In the genomic region with DNA sequence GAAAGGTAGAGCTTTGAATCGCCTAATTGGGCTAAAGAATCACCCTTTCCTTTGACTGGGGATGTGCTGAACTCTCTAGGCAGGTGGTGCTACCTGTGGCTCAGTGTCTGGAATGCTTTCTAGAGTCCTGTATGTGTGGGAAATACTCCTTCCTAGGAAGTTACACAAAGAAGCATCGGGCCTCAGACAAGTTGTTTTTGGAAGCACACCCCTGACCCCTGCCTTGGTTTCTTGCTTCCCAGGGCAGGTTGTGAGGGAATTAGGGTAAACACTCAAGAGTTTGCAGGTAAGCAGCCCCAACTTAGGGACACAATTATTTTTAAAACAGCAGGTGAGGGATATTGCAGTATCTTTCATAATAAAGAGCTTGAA, we compare ENCODE assay signal across 9 mouse cellular contexts. TPM values are rescaled to one million over a fixed set of nuclear protein-coding genes. Genes with fewer than 3 reads are reported as not detected.
DNase-seq lines count a peak whose midpoint lies in the region; ATAC-seq and TF ChIP-seq lines count a peak whose summit lies in the region.
"Had no signal": no experiment of that assay in that cellular context is flagged by ENCODE, and none has a peak within 500 bp of the region (broad histone marks: within the 10 kb centered on the region; RNA-seq: fewer than 3 reads in every experiment).

No protein-coding gene starts in this region.

- H3K9ac ChIP-seq in kidney, embryonic 14.5 days (ENCODE audit: low read depth, low read length): peak overlapping the region; percentile 81
- peak overlapping the region; percentile 96 for H3K9ac ChIP-seq in hindbrain, embryonic 13.5 days
- peak overlapping the region; percentile 90 for H3K9ac ChIP-seq in midbrain, embryonic 14.5 days (replicated peaks; ENCODE audit: low read length)

- H3K4me3 ChIP-seq in kidney, embryonic 14.5 days (ENCODE audit: low read length): peak overlapping the region; percentile 92
- H3K4me3 ChIP-seq in bone marrow macrophage, adult 2 months (ENCODE audit: insufficient read depth, low read length): peak overlapping the region; percentile 95
- peak overlapping the region; percentile 91 for H3K4me3 ChIP-seq in hindbrain, embryonic 13.5 days
- H3K4me3 ChIP-seq in midbrain, embryonic 14.5 days (replicated peaks; ENCODE audit: low read depth, low read length): peak overlapping the region; percentile 92

- 0% methylated on average over 2 of the region's 2 CpGs for WGBS in kidney, embryonic 14.5 days
- 23% methylated on average over 2 of the region's 2 CpGs for WGBS in hindbrain, embryonic 13.5 days
- 29% methylated on average over 2 of the region's 2 CpGs for WGBS in midbrain, embryonic 14.5 days

- H3K4me1 ChIP-seq in kidney, embryonic 14.5 days (ENCODE audit: control insufficient read depth, insufficient read depth, low read length): peaks cover 7% of the 10 kb centered on the region
- peaks cover 8% of the 10 kb centered on the region; the same call in 1 of the 2 replicates for H3K4me1 ChIP-seq in bone marrow macrophage, adult 2 months (ENCODE audit: control insufficient read depth, insufficient read depth, low read length)
- H3K4me1 ChIP-seq in hindbrain, embryonic 13.5 days (replicated peaks): peaks cover 38% of the 10 kb centered on the region
- peaks cover 8% of the 10 kb centered on the region for H3K4me1 ChIP-seq in midbrain, embryonic 14.5 days (ENCODE audit: control insufficient read depth, insufficient read depth, low read length)

- peaks cover 39% of the 10 kb centered on the region for H3K36me3 ChIP-seq in kidney, embryonic 14.5 days (ENCODE audit: control insufficient read depth, insufficient read depth, low read length)
- peaks cover 49% of the 10 kb centered on the region for H3K36me3 ChIP-seq in hindbrain, embryonic 13.5 days
- H3K36me3 ChIP-seq in midbrain, embryonic 14.5 days (ENCODE audit: control insufficient read depth, insufficient read depth, low read length): peaks cover 45% of the 10 kb centered on the region

- peak overlapping the region; percentile 78 for H3K4me2 ChIP-seq in kidney, embryonic 14.5 days (replicated peaks; ENCODE audit: low read depth, low read length)
- peak overlapping the region; percentile 78 for H3K4me2 ChIP-seq in hindbrain, embryonic 13.5 days
- peak overlapping the region; percentile 64 for H3K4me2 ChIP-seq in midbrain, embryonic 14.5 days (ENCODE audit: low read length)

- no peak for TF ChIP-seq POLR2A in bone marrow macrophage, adult 2 months (IDR thresholded peaks at IDR 0.05; ENCODE audit: borderline replicate concordance, low read depth, low read length)

- no peak for TF ChIP-seq CTCF in bone marrow macrophage, adult 2 months (IDR thresholded peaks at IDR 0.05; ENCODE audit: low read depth, low read length)

- no peaks in the 10 kb centered on the region for H3K9me3 ChIP-seq in kidney, embryonic 14.5 days (ENCODE audit: control insufficient read depth, low read length)
- H3K9me3 ChIP-seq in hindbrain, embryonic 13.5 days: no peaks in the 10 kb centered on the region
- H3K9me3 ChIP-seq in midbrain, embryonic 14.5 days (ENCODE audit: control insufficient read depth, low read length): no peaks in the 10 kb centered on the region

- H3K27me3 ChIP-seq in kidney, embryonic 14.5 days (ENCODE audit: control insufficient read depth, insufficient read depth, low read length): no peaks in the 10 kb centered on the region
- H3K27me3 ChIP-seq in hindbrain, embryonic 13.5 days: no peaks in the 10 kb centered on the region
- no peaks in the 10 kb centered on the region for H3K27me3 ChIP-seq in midbrain, embryonic 14.5 days (ENCODE audit: control insufficient read depth, insufficient read depth, low read length)

- no peak for ATAC-seq in kidney, embryonic 14.5 days (ENCODE audit: low FRiP score, low TSS enrichment)
- ATAC-seq in hindbrain, embryonic 13.5 days (ENCODE audit: low FRiP score): no peak
- ATAC-seq in midbrain, embryonic 14.5 days (ENCODE audit: low FRiP score, low TSS enrichment): no peak
- no peak for ATAC-seq in monocyte, adult 5-6 weeks (replicated peaks; ENCODE audit: insufficient number of reproducible peaks, low FRiP score, low TSS enrichment, poor library complexity, severe bottlenecking)

- H3K27ac ChIP-seq in kidney, embryonic 14.5 days (ENCODE audit: low read depth, low read length): no peak overlapping the region
- no peak overlapping the region for H3K27ac ChIP-seq in bone marrow macrophage, adult 2 months (ENCODE audit: insufficient read depth, low read depth, low read length)
- peak overlapping the region; percentile 91 for H3K27ac ChIP-seq in hindbrain, embryonic 13.5 days
- H3K27ac ChIP-seq in midbrain, embryonic 14.5 days (replicated peaks; ENCODE audit: low read depth, low read length): no peak overlapping the region

- no peak for DNase-seq in kidney, adult 18-20 months
- no peak for DNase-seq in midbrain, embryonic 14.5 days
- DNase-seq in thymus, postnatal 10 days (ENCODE audit: low spot score in 2 of 2): no peak
- no peak for DNase-seq in embryo, embryonic 9.5 days (ENCODE audit: extremely low spot score)

RNA-seq across cellular contexts. Expression of a gene that starts 1.2 kb away (rescaled TPM):
- 16.9 and 21.5 TPM in 2 replicates for polyA plus RNA-seq in kidney, embryonic 14.5 days (2014; fragmentation: Nextera tagmentation; extraction: Ambion mirVana)
- 45.5 and 56.9 TPM in 2 replicates for polyA plus RNA-seq in bone marrow macrophage, adult 2 months (2012; ENCODE audit: insufficient read depth, insufficient read length, missing spikeins)
- 18.8 and 19.8 TPM in 2 replicates for polyA plus RNA-seq in hindbrain, embryonic 13.5 days (2015; fragmentation: Nextera tagmentation; extraction: Ambion mirVana)
- 11.4 and 12.9 TPM in 2 replicates for polyA plus RNA-seq in midbrain, embryonic 14.5 days (2014; fragmentation: Nextera tagmentation; extraction: Ambion mirVana)
- total RNA-seq in monocyte, adult 5-6 weeks (2017): 19.2 to 40.7 TPM (median 19.9 TPM) in 3 replicates

RNA-seq across cellular contexts. Expression of a gene that starts 7.2 kb away (rescaled TPM):
- 102 and 105 TPM in 2 replicates for polyA plus RNA-seq in kidney, embryonic 14.5 days (2014; fragmentation: Nextera tagmentation; extraction: Ambion mirVana)
- 155 and 159 TPM in 2 replicates for polyA plus RNA-seq in bone marrow macrophage, adult 2 months (2012; ENCODE audit: insufficient read depth, insufficient read length, missing spikeins)
- 52.7 and 54.9 TPM in 2 replicates for polyA plus RNA-seq in hindbrain, embryonic 13.5 days (2015; fragmentation: Nextera tagmentation; extraction: Ambion mirVana)
- 44.0 and 46.6 TPM in 2 replicates for polyA plus RNA-seq in midbrain, embryonic 14.5 days (2014; fragmentation: Nextera tagmentation; extraction: Ambion mirVana)
- 32.3 to 49.4 TPM (median 46.6 TPM) in 3 replicates for total RNA-seq in monocyte, adult 5-6 weeks (2017)

RNA-seq across cellular contexts. Expression of a gene that starts 9.8 kb away (rescaled TPM):
- 2.9 and 4.5 TPM in 2 replicates for polyA plus RNA-seq in kidney, embryonic 14.5 days (2014; fragmentation: Nextera tagmentation; extraction: Ambion mirVana)
- 47.7 and 52.9 TPM in 2 replicates for polyA plus RNA-seq in bone marrow macrophage, adult 2 months (2012; ENCODE audit: insufficient read depth, insufficient read length, missing spikeins)
- 4.6 and 5.7 TPM in 2 replicates for polyA plus RNA-seq in hindbrain, embryonic 13.5 days (2015; fragmentation: Nextera tagmentation; extraction: Ambion mirVana)
- 7.3 and 7.6 TPM in 2 replicates for polyA plus RNA-seq in midbrain, embryonic 14.5 days (2014; fragmentation: Nextera tagmentation; extraction: Ambion mirVana)
- 15.4 to 39.1 TPM (median 16.3 TPM) in 3 replicates for total RNA-seq in monocyte, adult 5-6 weeks (2017)

RNA-seq across cellular contexts. Expression of a gene that starts 11.9 kb away (rescaled TPM):
- polyA plus RNA-seq in kidney, embryonic 14.5 days (2014; fragmentation: Nextera tagmentation; extraction: Ambion mirVana): 5.7 and 6.6 TPM in 2 replicates
- polyA plus RNA-seq in bone marrow macrophage, adult 2 months (2012; ENCODE audit: insufficient read depth, insufficient read length, missing spikeins): 1.3 and 2.9 TPM in 2 replicates
- 3.0 TPM in 2 replicates for polyA plus RNA-seq in hindbrain, embryonic 13.5 days (2015; fragmentation: Nextera tagmentation; extraction: Ambion mirVana)
- 2.1 and 2.7 TPM in 2 replicates for polyA plus RNA-seq in midbrain, embryonic 14.5 days (2014; fragmentation: Nextera tagmentation; extraction: Ambion mirVana)
- 0.49 to 1.1 TPM in 2 of 3 replicates, not detected in the other for total RNA-seq in monocyte, adult 5-6 weeks (2017)
- polyA plus RNA-seq: inflammation-experienced regulatory T-cells, adult 6 months had no signal

RNA-seq across cellular contexts. Expression of a gene that starts 23.8 kb away (rescaled TPM):
- polyA plus RNA-seq in kidney, embryonic 14.5 days (2014; fragmentation: Nextera tagmentation; extraction: Ambion mirVana): 109 and 123 TPM in 2 replicates
- 64.5 and 67.9 TPM in 2 replicates for polyA plus RNA-seq in bone marrow macrophage, adult 2 months (2012; ENCODE audit: insufficient read depth, insufficient read length, missing spikeins)
- polyA plus RNA-seq in hindbrain, embryonic 13.5 days (2015; fragmentation: Nextera tagmentation; extraction: Ambion mirVana): 87.8 and 96.1 TPM in 2 replicates
- 102 and 114 TPM in 2 replicates for polyA plus RNA-seq in midbrain, embryonic 14.5 days (2014; fragmentation: Nextera tagmentation; extraction: Ambion mirVana)
- total RNA-seq in monocyte, adult 5-6 weeks (2017): 64.6 to 97.8 TPM (median 65.2 TPM) in 3 replicates
